Mouse (Mus musculus): ENCODE data around the gene Alox15.
"Not testable (repeated sequence)": the region's sequence is repeated elsewhere in the genome, so short reads cannot be mapped to it uniquely, and the experiment has no call there.

Gene Alox15
- long read RNA-seq, experiment 1: 0 reads
- long read RNA-seq, experiment 2: 0 reads

DNA sequence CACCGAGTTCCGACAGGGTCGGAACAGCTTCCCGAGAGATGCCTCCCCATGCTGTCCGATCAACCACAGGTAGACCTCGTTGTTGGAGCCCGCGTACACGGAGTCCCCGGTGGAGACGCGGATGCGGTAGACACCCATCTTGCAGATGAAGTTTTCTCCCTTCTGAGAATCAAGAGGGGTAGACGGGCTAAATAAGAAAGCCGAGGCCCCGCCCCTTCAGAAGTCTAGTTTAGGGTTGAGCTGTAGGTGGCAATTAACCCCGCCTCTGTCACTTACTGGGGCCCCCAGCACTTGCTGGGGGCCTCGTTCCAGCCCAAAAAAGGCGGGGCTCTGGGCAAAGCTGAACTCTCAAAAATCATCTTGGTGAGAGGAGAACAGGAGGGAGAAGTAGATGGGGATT, at the start of gene Alox15:
TSS of gene Alox15 (minus strand) at position 164 of the 400 bp plus-strand sequence.
- intact Hi-C loops (cut with DNase I): no loop called here

DNA sequence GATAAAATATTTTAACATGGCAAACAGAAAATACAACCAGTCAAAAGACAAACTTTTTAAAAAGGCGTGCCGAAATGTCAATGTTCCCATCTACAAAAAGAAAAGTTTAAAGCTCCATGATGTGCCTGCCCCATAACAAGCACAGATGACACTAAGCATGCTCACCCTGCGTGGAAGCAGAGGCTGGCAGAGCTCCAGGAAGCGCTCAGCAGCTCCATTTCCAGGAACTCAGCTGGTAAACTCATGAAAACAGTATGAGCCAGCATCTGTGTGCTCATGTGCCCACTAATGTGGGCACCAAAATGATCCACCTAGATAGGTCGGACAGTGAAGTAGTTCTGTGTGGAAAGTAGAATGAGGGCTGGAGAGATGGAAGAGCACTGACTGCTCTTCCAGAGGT, 37.6 kb upstream of the Alox15 start:
- intact Hi-C loops (cut with DNase I): no loop called here

DNA sequence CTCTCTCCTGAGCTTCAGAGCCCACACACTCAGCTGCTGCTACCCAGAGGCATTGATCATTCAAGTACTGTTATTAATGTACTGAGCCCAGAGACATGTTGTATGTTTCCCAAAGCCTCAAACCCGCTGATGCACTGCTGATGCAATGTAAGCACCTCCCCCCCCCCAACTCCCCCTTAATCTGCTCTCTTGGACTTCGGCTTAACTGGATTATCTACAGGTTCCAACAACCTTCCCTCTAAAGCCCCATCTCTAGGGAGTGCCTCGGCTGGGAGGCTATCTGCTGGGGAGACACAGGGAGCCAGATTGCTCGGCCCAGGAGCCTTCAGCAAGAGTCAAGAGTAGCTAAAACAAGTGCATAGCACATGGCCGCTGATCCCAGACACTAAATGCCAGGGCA, 35.6 kb upstream of the Alox15 start:
- intact Hi-C loops (cut with DNase I): no loop called here

DNA sequence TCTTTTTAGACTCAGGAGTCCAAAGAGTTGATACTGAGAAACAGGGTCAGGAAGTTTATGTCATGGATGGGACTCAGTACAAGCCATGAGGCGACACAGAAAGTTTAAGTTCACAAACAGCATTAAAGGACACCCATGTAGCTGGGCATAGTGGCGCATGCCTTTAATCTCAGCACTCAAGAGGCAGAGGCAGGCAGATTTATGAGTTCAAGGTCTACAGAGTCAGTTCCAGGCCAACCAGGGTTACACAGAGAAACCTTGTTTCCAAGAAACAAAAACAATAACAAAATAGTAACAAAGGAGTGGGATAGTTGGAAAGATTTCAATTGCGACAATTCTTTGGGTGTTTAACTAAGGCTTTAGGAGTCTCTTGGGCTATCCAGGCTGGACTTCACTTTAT, 32.3 kb upstream of the Alox15 start:
- intact Hi-C loops (cut with DNase I): no loop called here

DNA sequence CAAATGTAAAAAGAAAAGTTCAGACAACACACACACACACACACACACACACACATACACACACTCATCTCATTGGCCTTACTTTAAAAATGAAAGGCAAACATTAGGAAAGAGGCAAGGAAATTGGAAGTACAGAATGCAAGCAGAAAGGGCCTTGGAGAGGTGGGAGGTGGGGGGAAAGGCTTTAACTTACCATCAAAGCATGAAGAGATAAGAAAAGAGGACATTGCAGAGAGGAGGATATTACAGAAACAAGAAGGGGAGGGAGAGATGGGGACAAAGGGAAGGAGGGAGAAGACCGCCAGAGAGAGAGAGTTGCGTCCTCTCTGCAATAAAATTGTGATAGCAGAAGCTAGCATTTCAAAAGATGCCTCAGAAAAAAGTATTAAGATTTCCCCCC, 29.5 kb upstream of the Alox15 start:
- intact Hi-C loops (cut with DNase I): no loop called here

DNA sequence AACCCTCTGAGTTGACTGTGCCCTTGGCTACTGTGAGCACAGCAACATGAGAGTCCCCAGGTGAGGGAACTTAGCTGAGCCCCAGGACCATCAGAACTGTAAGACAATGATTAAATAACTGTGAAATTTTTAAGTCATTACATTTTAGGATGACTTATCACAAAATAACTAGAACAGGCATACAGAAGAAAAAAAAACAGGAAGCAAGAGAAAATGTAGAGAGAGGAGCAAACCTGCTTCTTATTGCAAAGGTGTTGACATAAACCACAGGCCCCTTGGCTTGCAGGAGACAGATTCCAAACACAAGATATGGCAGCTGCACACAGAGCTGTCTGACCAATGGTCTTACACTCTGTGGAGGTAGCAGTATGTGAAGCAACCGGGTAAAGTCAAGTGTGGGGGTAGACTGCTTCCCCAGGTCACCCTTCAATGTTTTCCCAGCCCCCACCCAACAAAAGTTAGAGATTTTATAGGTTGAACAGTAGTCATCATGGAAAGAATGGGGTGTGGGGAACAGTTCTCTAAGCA, 28.7 kb upstream of the Alox15 start:
- intact Hi-C loops (cut with DNase I): no loop called here

DNA sequence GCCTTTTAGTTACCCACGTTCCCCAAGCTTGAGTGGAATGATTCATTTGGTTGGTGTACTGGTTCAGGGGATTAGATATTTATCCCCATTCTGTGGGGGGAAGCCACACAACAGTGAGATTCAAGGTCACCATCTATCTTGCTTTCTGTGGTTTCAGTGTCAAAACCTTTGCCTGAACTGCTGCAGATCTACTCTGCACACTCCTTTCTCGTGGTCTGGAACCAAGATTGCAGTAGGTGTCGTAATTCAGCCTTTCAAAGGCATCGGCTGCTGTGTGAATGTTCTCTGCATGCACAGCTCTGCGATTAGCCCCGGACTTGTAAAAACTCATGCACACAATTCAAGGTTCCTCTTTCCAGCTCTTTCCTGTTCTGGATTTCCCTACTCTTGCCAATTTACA, 24.2 kb upstream of the Alox15 start:
- intact Hi-C loops (cut with DNase I): no loop called here

DNA sequence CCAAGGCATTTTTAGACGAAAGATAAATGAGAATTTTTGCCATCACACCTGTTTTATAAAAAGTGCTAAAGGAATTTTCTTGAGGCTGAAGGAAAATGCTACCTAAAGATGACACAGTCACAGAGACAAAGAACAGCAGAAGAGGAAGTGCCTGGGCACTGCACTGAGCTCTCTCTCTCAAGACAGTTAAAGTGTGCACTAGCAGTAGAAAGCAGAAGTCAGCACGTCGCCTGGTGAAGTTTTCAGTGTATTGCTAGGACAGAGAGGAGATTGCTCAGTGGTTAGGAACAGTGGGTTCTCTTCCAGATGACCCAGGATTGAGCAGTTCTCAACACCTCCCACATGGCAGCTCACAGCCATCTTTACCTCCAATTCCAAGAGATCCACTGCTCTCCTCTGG, 22.5 kb upstream of the Alox15 start:
- intact Hi-C loops (cut with DNase I): no loop called here

DNA sequence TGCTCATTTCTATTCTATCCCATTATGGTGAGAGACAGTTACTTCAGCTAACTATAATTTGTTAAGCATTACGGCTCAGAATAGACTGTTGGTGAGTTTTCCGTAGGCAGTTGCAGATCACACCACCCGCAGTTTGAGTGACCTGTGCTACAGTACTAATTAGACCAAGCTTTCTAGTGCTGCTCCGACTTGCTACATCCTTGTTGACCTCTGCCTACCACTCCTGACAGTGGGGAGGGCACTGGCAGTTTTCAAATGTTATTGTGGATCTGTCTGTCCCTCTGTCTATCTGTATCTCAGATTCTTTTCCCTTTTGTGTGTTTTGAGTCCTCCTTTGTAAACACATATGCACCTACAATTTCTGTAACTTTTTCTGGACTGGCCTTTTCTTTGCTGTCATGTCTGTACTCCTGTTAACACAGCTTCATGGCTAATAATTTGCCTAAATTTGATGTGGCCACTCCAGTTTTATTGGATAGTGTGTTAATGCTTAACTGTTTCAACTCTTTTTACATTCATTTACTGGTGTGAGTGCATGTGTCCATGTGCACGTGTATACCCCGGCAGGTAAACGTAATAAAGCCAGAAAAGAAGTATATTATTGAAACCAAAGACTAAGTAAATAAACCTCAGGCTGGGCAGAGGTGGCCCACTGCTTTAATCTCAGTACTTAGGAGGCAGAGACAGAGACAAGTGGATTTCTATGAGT, 21.2 kb upstream of the Alox15 start:
- intact Hi-C loops (cut with DNase I): no loop called here

DNA sequence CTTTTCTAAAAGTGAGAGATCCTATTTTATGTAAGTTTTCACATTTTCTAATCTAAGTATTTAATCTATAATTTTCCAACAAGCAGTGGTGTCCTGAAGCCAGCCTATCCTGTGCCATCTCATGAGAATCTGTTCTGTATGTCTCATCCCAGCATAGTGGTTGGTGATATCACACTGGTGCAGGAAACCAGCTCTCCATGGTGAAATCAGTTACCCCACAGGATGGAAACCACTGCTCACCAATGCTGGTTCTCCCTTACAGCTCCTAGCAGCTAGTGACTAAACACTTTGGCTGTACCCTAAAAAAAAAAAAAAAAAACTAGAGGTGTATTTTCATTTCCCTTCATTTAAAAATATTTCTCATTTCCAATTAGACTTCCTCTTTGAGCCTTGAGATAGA, 20.6 kb upstream of the Alox15 start:
- intact Hi-C loops (cut with DNase I): no loop called here

DNA sequence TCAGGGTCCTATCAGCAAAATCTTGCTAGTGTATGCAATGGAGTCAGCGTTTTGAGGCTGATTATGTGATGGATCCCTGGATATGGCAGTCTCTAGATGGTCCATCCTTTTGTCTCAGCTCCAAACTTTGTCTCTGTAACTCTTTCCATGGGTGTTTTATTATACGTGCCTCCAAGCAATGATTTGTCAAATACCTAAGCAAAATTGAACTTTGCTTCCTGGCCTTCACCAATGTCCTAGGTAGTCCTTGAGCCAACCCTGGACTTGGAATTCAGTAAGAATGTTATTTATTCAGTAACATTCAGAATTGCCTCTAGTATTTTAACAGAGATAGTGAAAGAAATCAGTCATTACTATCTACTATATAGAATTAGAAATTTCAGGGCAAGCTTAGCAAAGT, 16.8 kb upstream of the Alox15 start:
- intact Hi-C loops (cut with DNase I): not testable (repeated sequence)

DNA sequence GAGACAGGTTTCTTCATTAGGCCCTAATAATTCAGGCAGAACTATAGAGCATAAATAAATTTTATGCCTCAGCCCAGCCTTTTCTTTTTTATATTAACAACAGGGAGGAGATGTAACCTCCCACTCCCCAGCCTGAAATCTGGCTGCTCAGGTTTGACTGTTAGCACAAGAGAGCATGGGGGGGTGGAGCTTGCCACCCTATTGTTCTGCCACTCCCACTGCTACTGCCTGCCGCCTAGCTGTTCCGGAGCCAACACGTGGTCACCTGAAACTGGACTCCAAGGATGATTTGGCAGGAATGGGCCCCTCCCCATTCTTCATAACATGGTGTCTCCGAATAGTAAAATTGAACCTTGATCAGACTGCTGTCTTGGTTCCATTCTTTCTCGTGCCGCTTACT, 15.9 kb upstream of the Alox15 start:
- intact Hi-C loops (cut with DNase I): not testable (repeated sequence)

DNA sequence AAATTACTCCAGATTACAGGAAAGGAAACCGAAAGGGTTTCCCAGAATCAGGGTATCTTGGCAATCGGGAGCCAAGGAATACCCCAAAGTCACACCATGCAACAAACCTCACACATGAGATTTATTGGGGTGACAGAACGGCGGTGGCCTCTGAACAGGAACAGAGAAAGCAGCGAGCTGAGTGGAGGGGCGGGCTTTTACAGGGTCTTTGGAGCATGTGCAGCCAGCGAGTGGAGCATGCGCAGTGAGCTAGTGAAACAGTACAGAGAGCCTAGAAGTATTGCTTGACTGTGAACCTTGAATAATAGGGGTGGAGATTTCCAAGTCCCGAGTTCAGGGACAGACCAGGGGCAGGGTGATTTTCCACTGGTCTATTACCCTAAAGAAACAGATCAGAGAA, 3.2 kb downstream of the Alox15 start:
- intact Hi-C loops (cut with DNase I): no loop called here

DNA sequence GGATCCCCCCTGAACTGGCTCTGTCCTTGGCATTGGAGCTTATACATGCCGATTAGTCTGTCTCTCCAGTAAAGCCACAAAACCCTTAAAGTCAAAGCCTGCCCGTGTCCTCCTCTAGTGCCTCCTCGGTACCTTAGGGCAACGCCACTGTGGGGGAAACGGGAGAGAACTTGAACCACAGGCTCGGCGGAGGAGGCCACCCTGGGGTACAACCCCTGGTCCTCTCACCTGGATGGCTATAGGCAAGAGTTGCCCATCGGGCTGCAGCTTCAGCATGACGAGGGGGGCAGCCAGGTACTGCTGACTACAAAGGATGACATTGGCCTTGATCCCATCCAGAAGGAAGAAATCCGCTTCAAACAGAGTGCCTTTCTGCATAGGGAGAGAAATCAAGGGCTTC, 4.0 kb downstream of the Alox15 start:
- intact Hi-C loops (cut with DNase I): no loop called here

DNA sequence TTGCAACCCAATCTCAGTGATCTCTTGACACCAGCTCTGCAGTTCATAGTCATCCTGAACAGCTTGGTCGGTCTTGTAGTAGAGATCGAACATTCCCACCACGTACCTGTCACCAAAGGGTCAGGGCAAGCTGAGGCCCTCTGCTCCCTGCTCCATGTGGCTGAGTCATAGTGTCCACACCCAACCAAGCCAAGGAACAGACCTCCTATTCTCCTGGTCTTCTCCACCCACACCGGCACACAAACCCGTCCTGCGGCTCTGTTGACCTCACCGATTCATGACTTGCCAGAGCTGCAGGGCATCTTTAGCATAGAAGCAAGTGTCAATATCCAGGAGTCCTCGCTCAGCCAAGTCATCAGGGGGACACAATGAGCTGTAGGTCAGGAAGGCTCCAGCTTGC, 6.3 kb downstream of the Alox15 start:
- intact Hi-C loops (cut with DNase I): no loop called here

DNA sequence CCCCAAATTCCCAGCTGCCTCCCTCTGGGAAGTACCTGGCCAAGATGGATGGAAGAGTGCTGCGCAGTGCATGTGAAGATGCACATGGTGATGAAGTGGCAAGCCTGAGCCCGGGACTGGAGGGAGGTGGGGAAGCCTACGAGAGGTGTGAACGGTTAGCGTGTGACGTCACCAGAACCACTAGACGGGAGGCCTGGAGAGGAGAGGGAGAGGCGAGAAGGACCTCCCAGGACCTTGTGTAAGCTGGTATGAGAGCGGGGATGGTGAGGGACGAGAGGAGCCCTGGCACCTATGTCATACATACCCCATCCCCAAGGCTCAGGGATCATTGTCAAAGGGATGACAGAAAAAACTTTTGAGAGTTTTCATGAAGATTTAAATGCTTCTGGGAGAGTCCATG, 6.8 kb downstream of the Alox15 start:
- intact Hi-C loops (cut with DNase I): no loop called here

DNA sequence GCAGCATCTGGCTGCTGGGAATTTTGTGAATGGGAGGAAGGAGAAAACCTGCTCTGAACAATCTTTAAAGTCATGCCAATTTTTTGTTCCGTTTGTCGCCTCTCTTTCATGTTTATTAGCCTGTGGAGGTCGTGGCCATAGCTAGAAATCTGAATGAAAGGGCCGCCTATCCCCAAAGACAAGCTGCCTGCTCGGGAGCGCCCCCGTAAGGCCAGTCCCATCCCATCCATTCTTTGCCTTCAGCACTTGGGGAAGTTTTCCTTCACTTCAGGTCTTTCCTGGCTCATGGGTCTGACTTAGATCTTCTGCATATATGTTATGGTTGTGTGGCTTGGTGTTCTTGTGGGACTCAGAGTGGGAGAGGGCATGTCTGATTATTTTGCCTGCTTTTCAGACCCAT, 12.3 kb downstream of the Alox15 start:
- intact Hi-C loops (cut with DNase I): no loop called here

DNA sequence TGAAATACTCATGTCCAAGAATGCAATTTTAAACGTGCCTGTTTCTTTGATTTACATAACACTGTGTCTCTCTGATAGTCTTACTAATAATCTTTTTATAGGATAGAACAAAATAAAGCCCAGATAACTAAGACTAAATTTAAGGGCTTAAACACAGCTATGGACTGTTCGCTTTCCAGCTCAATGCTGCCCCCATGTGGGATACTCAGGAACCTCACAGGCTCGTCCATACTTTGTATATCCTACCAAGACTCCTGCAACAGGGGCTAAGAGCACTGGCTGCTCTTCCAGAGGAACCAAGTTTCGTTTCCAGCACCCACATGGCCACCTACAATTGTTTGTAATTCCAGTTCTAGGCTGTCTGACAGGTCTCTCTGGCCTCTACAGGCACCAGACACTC, 17.4 kb downstream of the Alox15 start:
- intact Hi-C loops (cut with DNase I): no loop called here

DNA sequence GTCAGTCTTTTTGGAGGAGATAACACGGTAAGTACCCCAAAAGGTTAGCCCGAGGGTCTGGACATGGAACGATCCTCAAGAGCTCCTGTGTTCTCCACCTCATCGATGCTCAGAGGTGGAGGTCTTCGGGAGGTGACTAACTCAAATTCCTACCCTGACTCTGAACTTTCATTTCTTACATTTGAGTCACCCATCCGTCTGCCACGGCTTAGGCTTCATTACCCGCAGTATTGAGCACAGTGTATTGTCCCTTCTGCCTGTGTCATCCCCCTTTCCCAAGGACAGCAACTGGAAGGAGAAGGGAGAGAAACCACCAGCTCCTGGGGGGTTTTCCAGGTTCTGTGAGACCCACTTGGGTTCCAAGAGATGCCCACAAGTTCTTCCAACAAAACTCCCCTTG, 27.1 kb downstream of the Alox15 start:
- intact Hi-C loops (cut with DNase I): loop anchor here (5.0 kb wide), 1 partner anchor 78 kb away; no protein-coding TSS in a partner anchor

DNA sequence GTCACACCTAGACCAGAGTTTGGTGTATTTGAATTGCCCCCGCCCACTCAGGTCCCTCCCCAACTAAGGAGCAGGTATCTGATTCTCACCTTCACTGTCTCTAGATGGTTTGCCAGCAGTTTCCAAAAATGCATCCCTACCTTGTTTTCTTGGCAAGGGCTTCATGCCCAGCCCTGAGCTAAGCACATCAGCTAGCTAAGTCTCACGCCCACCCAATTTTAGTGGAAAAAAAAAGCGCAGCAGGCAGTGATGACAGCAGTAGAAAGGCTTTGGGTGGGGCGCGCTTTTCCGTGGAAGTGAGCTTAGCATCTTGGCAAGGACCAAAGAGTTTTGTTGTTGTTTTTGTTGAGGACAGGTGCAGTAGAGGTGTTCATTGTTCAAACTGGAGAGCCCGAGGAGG, 29.3 kb downstream of the Alox15 start, which contains the start of gene Alox12e:
TSS of gene Alox12e (minus strand) at position 101 of the 400 bp plus-strand sequence.
- intact Hi-C loops (cut with DNase I): loop anchor here (5.0 kb wide), 1 partner anchor 80 kb away; no protein-coding TSS in a partner anchor

DNA sequence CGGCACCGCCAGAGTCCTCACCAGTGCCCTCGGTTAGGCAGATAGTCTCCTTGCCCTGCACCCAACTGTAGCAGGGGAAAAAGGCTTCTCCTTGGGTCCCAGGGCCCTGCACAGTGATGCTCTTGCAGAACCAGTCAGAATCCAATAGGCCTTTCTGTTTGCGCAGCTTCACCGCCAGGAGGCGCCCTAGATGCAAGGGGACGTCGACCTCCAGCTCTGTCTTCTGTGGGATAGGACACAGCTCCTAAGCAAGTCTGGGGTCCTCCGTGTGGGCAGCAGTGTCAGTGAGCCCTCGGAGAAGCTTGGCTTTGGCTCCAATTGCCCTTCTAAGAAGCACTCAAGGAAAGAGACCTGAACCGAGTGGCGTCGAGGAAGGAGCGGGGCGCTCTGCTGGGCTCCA, 30.2 kb downstream of the Alox15 start:
- intact Hi-C loops (cut with DNase I): loop anchor here (5.0 kb wide), 1 partner anchor 81 kb away; no protein-coding TSS in a partner anchor

DNA sequence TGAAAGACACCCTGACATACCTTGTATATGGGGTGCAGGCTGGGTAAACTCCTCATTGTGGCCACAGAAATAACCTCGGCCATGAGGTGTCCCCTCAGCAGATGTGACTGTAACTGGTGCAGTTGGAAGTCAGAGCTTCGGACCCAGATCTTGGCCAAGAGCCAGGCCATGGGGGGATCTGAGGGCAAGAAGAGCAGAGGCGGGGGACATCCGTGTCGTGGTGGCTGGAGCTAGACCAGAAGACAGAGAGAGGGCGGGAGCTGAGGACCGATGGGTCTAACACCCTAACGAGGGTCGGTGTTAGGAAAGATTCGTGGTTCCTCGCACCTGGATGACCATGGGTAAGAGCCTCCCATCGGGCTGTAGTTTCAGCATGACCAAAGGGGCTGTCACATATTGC, 32.2 kb downstream of the Alox15 start:
- intact Hi-C loops (cut with DNase I): loop anchor here (5.0 kb wide), 1 partner anchor 83 kb away; no protein-coding TSS in a partner anchor

DNA sequence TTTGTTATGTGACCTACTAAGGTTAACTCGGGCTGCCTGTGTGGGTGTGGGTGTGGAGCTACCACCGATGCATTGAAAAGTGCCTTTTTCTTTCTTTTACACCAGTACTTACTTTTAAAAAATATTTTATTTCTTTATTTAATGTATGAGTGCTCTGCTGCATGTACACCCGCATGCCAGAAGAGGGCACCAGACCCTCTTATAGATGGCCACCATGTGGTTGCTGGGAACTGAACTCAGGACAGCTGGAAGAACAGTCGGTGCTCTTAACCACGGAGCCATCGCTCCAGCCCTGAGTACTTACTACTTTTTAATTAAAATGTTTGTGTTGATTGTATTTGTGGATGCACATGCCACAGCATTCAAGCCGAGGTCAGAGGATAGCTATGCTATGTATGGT, 38.0 kb downstream of the Alox15 start:
- intact Hi-C loops (cut with DNase I): no loop called here

Data from adrenal gland (tissue).